Mouse (Mus musculus): ENCODE measurements around the gene Enpp3. TPM values are rescaled to one million over a fixed set of nuclear protein-coding genes. Genes with fewer than 3 reads are reported as not detected.

Enpp3 gene
- total RNA-seq, 1 experiment: 43.2 TPM

- DNase-seq (ENCODE audit: low read depth, low spot score): no peak
- no peaks in the 10 kb centered on the region for H3K36me3 ChIP-seq (ENCODE audit: control insufficient read depth, insufficient read depth, low read length, poor library complexity, severe bottlenecking)
- no peaks in the 10 kb centered on the region for H3K4me1 ChIP-seq (ENCODE audit: control insufficient read depth in 2 of 2, insufficient read depth in 2 of 2, low read length in 2 of 2, poor library complexity in 1 of 2)
- no peak overlapping the region for H3K4me3 ChIP-seq (ENCODE audit: insufficient read depth in 1 of 2, low read depth in 1 of 2, low read length in 2 of 2, poor library complexity in 1 of 2, severe bottlenecking in 1 of 2)
- H3K27ac ChIP-seq (ENCODE audit: insufficient read depth, low read depth, low read length, poor library complexity, severe bottlenecking): no peak overlapping the region
- TF ChIP-seq HCFC1 (IDR thresholded peaks at IDR 0.05; ENCODE audit: borderline replicate concordance, insufficient read depth, low read length) (no peak), MAFK (IDR thresholded peaks at IDR 0.05; ENCODE audit: insufficient read depth, low read depth, low read length) (no peak), CHD2 (IDR thresholded peaks at IDR 0.05; ENCODE audit: low read depth, low read length) (no peak), ZNF384 (IDR thresholded peaks at IDR 0.05; ENCODE audit: low read depth, low read length) (no peak), ZC3H11A (IDR thresholded peaks at IDR 0.05; ENCODE audit: borderline replicate concordance, low read depth, low read length) (no peak)
- H3K9me3 ChIP-seq (ENCODE audit: control insufficient read depth, insufficient read depth, low read depth, low read length): no peaks in the 10 kb centered on the region
- in situ Hi-C loops (cut with MboI; ENCODE audit: low sequenced_read_pairs in 2 of 2, unreplicated experiment in 2 of 2): no loop called here
- H3K9ac ChIP-seq (ENCODE audit: insufficient read depth, low read depth, low read length, poor library complexity, severe bottlenecking): no peak overlapping the region
Measured at GRCm38 (mm10) chr10:24727478-24727877, 115.1 kb downstream of the Enpp3 start.

GRCm38 (mm10) chr10:24725197-24725596 is 117.4 kb downstream of the Enpp3 start:
- Histone ChIP-seq H3K36me3 (ENCODE audit: control insufficient read depth, insufficient read depth, low read length, poor library complexity, severe bottlenecking) (no peaks in the 10 kb centered on the region), H3K4me3 (ENCODE audit: insufficient read depth in 1 of 2, low read depth in 1 of 2, low read length in 2 of 2, poor library complexity in 1 of 2, severe bottlenecking in 1 of 2) (no peak overlapping the region), H3K9me3 (ENCODE audit: control insufficient read depth, insufficient read depth, low read depth, low read length) (no peaks in the 10 kb centered on the region), H3K9ac (ENCODE audit: insufficient read depth, low read depth, low read length, poor library complexity, severe bottlenecking) (no peak overlapping the region), H3K27ac (ENCODE audit: insufficient read depth, low read depth, low read length, poor library complexity, severe bottlenecking) (no peak overlapping the region), H3K4me1 (ENCODE audit: control insufficient read depth in 2 of 2, insufficient read depth in 2 of 2, low read length in 2 of 2, poor library complexity in 1 of 2) (no peaks in the 10 kb centered on the region)
- no peak for DNase-seq (ENCODE audit: low read depth, low spot score)
- TF ChIP-seq HCFC1 (IDR thresholded peaks at IDR 0.05; ENCODE audit: borderline replicate concordance, insufficient read depth, low read length): no peak
- TF ChIP-seq CHD2 (IDR thresholded peaks at IDR 0.05; ENCODE audit: low read depth, low read length): no peak
- no peak for TF ChIP-seq MAFK (IDR thresholded peaks at IDR 0.05; ENCODE audit: insufficient read depth, low read depth, low read length)
- TF ChIP-seq ZC3H11A (IDR thresholded peaks at IDR 0.05; ENCODE audit: borderline replicate concordance, low read depth, low read length): no peak
- no peak for TF ChIP-seq ZNF384 (IDR thresholded peaks at IDR 0.05; ENCODE audit: low read depth, low read length)
- in situ Hi-C loops (cut with MboI; ENCODE audit: low sequenced_read_pairs in 2 of 2, unreplicated experiment in 2 of 2): no loop called here

Other genes starting within 250 kb of the Enpp3 start
- 109 and 147 TPM in 2 replicates for gene Ccn2, start 247.4 kb downstream of the Enpp3 start, total RNA-seq (2012; rRNA removed)
- 0.62 and 0.69 TPM in 2 replicates for gene Enpp1, start 130.7 kb downstream of the Enpp3 start, total RNA-seq (2012; rRNA removed)
- gene Med23, start 27.2 kb upstream of the Enpp3 start, total RNA-seq (2012; rRNA removed): 41.9 and 60.1 TPM in 2 replicates
- gene Arg1, start 84.7 kb upstream of the Enpp3 start, total RNA-seq (2012; rRNA removed): 0.37 and 0.80 TPM in 2 replicates

Measured in ES-E14 (cell line).